Mouse (Mus musculus) common myeloid progenitor, adult 5-6 weeks (primary cell): ENCODE measurements around the gene Cav3. TPM values are rescaled to one million over a fixed set of nuclear protein-coding genes. Genes with fewer than 3 reads are reported as not detected.

ENCODE experiments used
- ATAC-seq: replicated peaks from 2 replicates; pipeline ENCODE4 v1.8.0; 2016; ENCODE audit warnings: low read depth, mild to moderate bottlenecking, moderate TSS enrichment, inconsistent platforms; ENCODE audit not compliant: poor library complexity, severe bottlenecking
- total RNA-seq: library from RNA; stranded (forward); fragments of 200-1000, 187-1606 nt; gene quantifications from 2 replicates; pipeline ENCODE4 v1.2.3, GENCODE M21; 2017

Cav3 gene
- total RNA-seq: not detected in 2 replicates

GRCm38 (mm10) chr6:112459341-112459749 lies at the start of gene Cav3:
Gene Cav3, plus strand, starts transcription at chr6:112459505.
- ATAC-seq: no peak

- ATAC-seq: no peak
These were observed 40.0 kb upstream of the Cav3 start for GRCm38 (mm10) chr6:112419333-112419732.

DNA sequence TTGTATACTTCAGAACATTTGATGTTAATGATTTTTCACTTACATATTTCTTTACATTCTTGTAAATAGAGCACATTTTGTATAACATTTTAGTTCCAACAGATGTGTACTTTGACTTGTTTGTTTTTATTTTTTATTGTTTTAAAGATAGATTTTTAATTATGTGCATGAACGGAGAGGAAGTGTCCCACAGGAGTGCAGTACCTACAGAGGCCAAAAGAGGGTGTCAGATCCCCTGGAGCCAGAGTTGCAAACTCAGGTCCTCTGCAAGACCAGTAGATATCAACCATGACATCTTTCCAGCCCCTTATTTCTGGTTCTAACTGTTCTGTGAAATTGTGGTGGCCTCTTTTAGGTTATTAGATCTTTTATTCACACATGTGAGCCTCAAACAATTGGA lies 38.4 kb upstream of the Cav3 start:
- no peak for ATAC-seq

GRCm38 (mm10) chr6:112423746-112424501 lies 35.4 kb upstream of the Cav3 start:
- ATAC-seq: no peak

- no peak for ATAC-seq
These were observed 33.1 kb upstream of the Cav3 start for GRCm38 (mm10) chr6:112426018-112426732.

DNA sequence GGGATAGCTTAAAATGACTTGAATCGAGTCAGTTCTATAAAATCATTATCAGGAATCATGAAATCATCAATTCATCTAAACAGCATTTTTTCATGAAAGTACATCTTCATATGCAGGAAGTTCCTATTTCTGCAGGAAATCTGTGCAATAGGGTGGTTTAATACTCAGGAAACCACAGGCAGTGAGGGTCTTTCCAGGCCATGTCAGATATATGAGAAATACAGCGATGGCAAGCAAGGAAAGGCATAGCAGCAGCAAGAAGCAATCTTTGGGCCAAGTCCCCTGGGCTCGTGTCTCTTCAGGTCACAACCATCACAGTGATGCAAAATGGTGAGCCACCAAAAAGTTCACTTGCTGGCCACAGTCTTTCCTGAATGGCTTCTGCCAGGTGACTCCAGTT lies 13.6 kb upstream of the Cav3 start:
- peak; percentile 77; the same call in 1 of the 2 replicates for ATAC-seq

DNA sequence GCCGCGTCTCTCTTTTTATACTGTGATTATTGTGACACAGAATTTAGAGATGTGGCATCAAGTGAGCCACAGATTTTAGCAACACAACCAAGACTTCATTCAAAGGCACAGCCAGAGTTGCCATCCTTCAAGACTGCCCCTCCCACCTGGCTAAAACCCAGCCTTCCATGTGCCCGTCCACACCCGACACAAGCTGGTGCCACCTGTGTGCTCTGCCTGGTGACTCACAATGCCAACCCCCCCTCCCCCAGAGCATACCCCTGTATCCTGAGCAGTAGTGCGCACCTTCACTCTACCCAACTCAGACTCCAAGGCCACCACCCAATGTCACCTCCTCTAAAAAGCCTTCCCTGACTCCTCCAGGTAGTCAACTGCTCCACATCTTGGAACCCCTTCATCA lies 2.2 kb downstream of the Cav3 start:
- ATAC-seq: no peak

- ATAC-seq: no peak
These were observed 4.0 kb downstream of the Cav3 start for GRCm38 (mm10) chr6:112463331-112463730.

DNA sequence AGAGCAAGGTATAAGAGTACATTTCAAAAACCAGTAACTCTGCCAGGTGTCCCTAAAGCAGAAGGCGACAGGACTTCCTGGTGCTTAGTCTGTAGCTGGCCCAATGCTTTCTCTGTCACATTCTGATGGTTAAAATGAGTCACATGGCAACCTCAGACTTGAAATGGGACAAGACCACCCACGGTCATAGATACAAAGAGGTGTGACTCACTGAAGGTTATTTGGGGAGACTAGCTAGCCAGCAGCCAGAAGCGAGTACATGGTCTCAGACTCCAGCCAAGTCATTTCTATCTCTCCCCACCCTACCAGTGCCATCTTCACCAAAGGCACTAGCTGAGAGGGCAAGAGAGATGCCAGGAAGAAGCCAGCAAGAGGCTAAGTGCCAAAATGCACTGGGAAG lies 6.1 kb downstream of the Cav3 start:
- ATAC-seq: no peak

- ATAC-seq: no peak
These were observed 6.7 kb downstream of the Cav3 start for GRCm38 (mm10) chr6:112466001-112466400.

DNA sequence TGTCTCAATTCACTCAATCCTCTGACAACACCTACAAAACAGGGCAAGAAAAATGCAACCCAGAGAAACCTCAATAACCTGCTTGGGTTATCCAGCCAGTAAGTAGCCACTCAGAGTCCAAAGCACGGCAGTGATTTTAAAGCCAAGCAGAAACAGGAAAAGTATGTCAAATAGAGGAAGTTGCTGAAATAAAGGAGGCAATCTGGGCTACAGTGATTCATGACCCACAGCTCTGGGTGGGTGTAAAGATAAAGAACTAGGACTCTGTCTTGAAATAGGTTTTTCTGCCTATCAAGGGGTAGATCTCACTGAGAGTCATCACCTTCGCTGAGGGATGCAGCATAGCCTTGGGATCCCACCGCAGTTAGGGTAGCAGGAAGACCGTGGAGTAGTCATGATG lies 12.3 kb downstream of the Cav3 start:
- peak; percentile 42; the same call in 1 of the 2 replicates for ATAC-seq

GRCm38 (mm10) chr6:112479861-112480260 lies 20.6 kb downstream of the Cav3 start:
- ATAC-seq: no peak

DNA sequence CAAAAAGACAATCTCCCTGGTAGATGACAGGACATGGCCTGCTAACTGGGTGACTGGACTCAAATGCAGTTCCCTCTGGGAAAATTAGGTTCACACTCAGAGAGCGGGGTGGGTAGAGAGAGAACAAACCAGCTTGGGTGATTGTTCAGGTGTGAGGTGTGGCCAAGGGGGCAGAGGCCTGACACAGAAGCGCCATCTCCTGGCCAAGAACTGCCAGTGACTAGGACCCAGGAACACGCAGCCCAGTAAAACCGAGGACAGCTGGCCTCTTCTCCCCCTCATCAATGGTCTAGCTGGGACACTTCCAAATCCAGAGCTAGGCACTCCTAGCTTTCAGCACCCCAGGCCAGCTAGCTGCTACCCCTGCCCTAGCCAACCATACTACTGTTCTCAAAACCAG lies 25.0 kb downstream of the Cav3 start:
- ATAC-seq: peak; percentile 72

- ATAC-seq: no peak
These were observed 28.7 kb downstream of the Cav3 start for GRCm38 (mm10) chr6:112487993-112488392.

GRCm38 (mm10) chr6:112488821-112489180 lies 29.5 kb downstream of the Cav3 start:
- no peak for ATAC-seq

GRCm38 (mm10) chr6:112489181-112489909 lies 30.0 kb downstream of the Cav3 start:
- peak; percentile 31; the same call in 1 of the 2 replicates for ATAC-seq

GRCm38 (mm10) chr6:112489910-112490559 lies 30.7 kb downstream of the Cav3 start, which contains the start of gene Oxtr:
Gene Oxtr, minus strand, starts transcription at chr6:112489943.
- no peak for ATAC-seq

DNA sequence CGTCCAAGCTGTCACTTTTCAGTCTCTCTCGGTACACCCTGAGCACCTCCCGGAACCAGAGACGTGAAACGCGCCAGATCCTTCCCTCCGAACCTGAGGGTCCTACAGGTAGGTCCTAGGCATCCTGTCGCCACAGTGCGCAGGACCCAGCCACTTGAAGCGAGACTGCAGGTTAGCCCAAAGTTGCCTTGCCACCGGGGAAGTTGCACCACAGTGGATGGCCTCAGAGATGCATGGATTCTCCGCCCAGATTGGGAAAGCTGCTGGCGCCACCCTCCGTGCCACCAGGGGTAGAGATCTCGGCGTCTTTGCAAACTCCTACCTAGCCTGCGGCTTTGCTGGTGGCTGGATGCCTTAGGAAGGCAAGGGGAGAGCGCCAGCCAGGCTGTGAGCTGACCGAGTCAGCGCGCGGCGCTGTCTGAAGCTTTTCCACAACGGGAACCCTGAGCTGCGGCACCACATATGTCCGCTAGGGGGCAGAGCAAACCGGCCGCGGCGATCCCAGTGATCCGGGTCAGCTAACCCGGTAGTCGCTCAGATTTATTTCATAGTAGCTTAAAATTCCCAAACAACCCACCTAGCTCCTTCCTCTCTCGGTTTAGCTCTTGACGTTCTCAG lies 31.4 kb downstream of the Cav3 start:
- peak; percentile 87 for ATAC-seq

GRCm38 (mm10) chr6:112491521-112491920 lies 32.2 kb downstream of the Cav3 start:
- no peak for ATAC-seq

DNA sequence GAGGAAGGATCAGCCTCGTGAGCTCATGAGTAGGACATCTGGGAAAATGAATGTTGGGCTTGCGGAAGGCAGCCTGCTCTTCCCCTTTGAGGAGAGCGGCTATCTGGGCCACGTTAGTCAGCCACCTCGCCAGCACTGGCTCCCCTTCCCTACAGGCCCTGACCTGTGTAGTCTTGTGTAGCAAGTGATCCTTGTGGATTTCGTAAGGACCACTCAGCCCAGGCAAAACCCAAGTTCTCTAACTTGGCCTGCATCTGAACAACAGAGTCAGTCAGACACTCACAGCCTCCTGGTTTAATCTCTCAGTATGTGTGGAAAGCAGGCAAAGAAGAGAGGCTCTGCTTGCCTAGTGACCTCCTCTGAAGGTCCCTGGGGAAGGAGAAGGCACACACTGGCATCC lies 33.4 kb downstream of the Cav3 start:
- no peak for ATAC-seq
